Mouse (Mus musculus): ENCODE results near the gene Itsn2.

GRCm38 (mm10) chr12:4729165-4729564 lies 136.7 kb downstream of the Itsn2 start:
- TF ChIP-seq CTCF (IDR thresholded peaks at IDR 0.05; ENCODE audit: low read depth, low read length): no peak
- TF ChIP-seq POLR2AphosphoS5 (IDR thresholded peaks at IDR 0.05; ENCODE audit: insufficient replicate concordance, low read depth, low read length): no peak
- no peak for TF ChIP-seq GATA1 (IDR thresholded peaks at IDR 0.05; ENCODE audit: borderline replicate concordance, low read length)
- no peak for TF ChIP-seq TAL1 (conservative IDR thresholded peaks at IDR 0.05; ENCODE audit: low read depth, low read length)
- no peak for TF ChIP-seq GATA2 (IDR thresholded peaks at IDR 0.05; ENCODE audit: borderline replicate concordance, low read depth, low read length)

Data from G1E (cell line).